Comparison of ENCODE assay signal across 21 mouse cellular contexts in the genomic region with DNA sequence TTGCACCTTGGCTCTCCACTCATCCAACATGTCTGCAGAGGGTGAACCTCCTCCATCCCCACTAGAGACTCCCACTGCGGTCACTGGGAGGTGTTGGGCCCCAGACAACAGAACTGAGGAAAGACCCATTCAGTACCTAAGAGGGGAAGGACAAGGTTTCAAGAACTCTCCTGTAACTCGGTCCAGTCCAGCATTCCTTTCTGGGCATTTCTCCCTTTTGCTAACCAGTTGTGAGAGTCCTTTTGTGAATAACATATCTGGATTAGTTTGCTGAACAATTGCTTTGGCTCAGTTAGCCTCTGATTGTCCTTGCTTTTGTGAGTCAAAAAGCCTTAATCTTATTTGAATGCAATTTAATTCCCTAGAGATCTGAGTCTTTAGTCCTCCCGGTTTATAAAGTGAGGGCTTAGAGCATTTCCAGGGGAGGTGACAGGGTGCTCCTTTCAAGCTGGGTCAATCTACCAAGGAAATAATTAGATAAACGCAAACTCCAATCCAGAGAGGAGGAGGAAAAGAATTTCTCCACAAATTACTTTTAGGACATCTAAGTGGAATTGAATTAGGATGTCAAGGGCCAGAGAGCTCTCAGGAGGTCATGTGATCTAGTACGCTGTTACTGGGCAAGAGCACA.
"Had no signal": no experiment of that assay in that cellular context is flagged by ENCODE, and none has a peak within 500 bp of the region (broad histone marks: within the 10 kb centered on the region; RNA-seq: fewer than 3 reads in every experiment).

No protein-coding gene starts in this region.

- H3K27me3 ChIP-seq: limb, embryonic 13.5 days; liver, embryonic 12.5 days; liver, embryonic 15.5 days; lung, embryonic 15.5 days; neural tube, embryonic 12.5 days; neural tube, embryonic 15.5 days; stomach, embryonic 15.5 days had no signal

- H3K9ac ChIP-seq: limb, embryonic 13.5 days; liver, embryonic 12.5 days; liver, embryonic 15.5 days; lung, embryonic 15.5 days; neural tube, embryonic 12.5 days; neural tube, embryonic 15.5 days; stomach, embryonic 15.5 days had no signal

- H3K4me1 ChIP-seq: limb, embryonic 10.5 days; limb, embryonic 13.5 days; liver, embryonic 12.5 days; liver, embryonic 15.5 days; lung, embryonic 15.5 days; neural tube, embryonic 12.5 days; neural tube, embryonic 15.5 days; stomach, embryonic 15.5 days had no signal

- DNase-seq: kidney, adult 18-20 months; kidney, adult 9 months; kidney, postnatal 14 days; kidney, postnatal 4 days; liver; lung, adult 18-20 months; lung, postnatal 14 days; retina, postnatal 1 day; right cerebral cortex, postnatal 25 days; spleen, adult 18-20 months; thymus, postnatal 25 days had no signal

- H3K27ac ChIP-seq: limb, embryonic 10.5 days; limb, embryonic 13.5 days; liver, embryonic 12.5 days; liver, embryonic 15.5 days; lung, embryonic 15.5 days; macrophage; neural tube, embryonic 12.5 days; neural tube, embryonic 15.5 days; stomach, embryonic 15.5 days had no signal

- H3K4me3 ChIP-seq: limb, embryonic 10.5 days; limb, embryonic 13.5 days; liver, embryonic 12.5 days; liver, embryonic 15.5 days; lung, embryonic 15.5 days; neural tube, embryonic 12.5 days; neural tube, embryonic 15.5 days; stomach, embryonic 15.5 days had no signal

- H3K36me3 ChIP-seq: limb, embryonic 10.5 days; limb, embryonic 13.5 days; liver, embryonic 12.5 days; liver, embryonic 15.5 days; lung, embryonic 15.5 days; neural tube, embryonic 12.5 days; neural tube, embryonic 15.5 days; stomach, embryonic 15.5 days had no signal

- H3K9me3 ChIP-seq: limb, embryonic 10.5 days; limb, embryonic 13.5 days; liver, embryonic 12.5 days; liver, embryonic 15.5 days; lung, embryonic 15.5 days; neural tube, embryonic 12.5 days; neural tube, embryonic 15.5 days; stomach, embryonic 15.5 days had no signal

- H3K4me2 ChIP-seq: limb, embryonic 13.5 days; liver, embryonic 12.5 days; liver, embryonic 15.5 days; lung, embryonic 15.5 days; neural tube, embryonic 12.5 days; neural tube, embryonic 15.5 days; stomach, embryonic 15.5 days had no signal

- ATAC-seq: intestine, embryonic 16.5 days; liver, embryonic 12.5 days had no signal
